Mouse (Mus musculus): Measurements from ENCODE around the gene Ap3s2. TPM values are rescaled to one million over a fixed set of nuclear protein-coding genes. Genes with fewer than 3 reads are reported as not detected.

Ap3s2 gene
- polyA plus RNA-seq (2015; fragmentation: Nextera tagmentation; extraction: Ambion mirVana), result 8.0 and 8.3 TPM in 2 replicates

- Histone ChIP-seq H3K4me1 (ENCODE audit: insufficient read depth) (peaks cover 11% of the 10 kb centered on the region; the same call in 1 of the 2 replicates), H3K36me3 (replicated peaks; ENCODE audit: insufficient read depth, low read length) (no peaks in the 10 kb centered on the region), H3K4me2 (ENCODE audit: low read depth, low read length) (peak within 1 kb of the TSS; percentile 84), H3K9me3 (ENCODE audit: low read length) (no peaks in the 10 kb centered on the region), H3K27me3 (ENCODE audit: insufficient read depth, low read length) (no peaks in the 10 kb centered on the region), H3K4me3 (ENCODE audit: low read depth, low read length) (peak within 1 kb of the TSS; percentile 96), H3K9ac (replicated peaks) (peak within 1 kb of the TSS; percentile 76), H3K27ac (ENCODE audit: low read depth) (peak within 1 kb of the TSS; percentile 52)
- no peak for TF ChIP-seq EP300 (IDR thresholded peaks at IDR 0.05; ENCODE audit: low read depth)
- WGBS (ENCODE audit: insufficient replicate concordance), result under 1% methylated on average over 34 of the region's 34 CpGs
- peak; percentile 90 for DNase-seq
- ATAC-seq, result peak; percentile 97
These were observed at the start of gene Ap3s2 for GRCm38 (mm10) chr7:79920344-79920983. Gene Ap3s2 (minus strand): TSS chr7:79920649.

GRCm38 (mm10) chr7:79968326-79968725, 47.9 kb upstream of the Ap3s2 start:
- no peak for ATAC-seq
- Histone ChIP-seq H3K36me3 (replicated peaks; ENCODE audit: insufficient read depth, low read length) (no peaks in the 10 kb centered on the region), H3K27ac (ENCODE audit: low read depth) (no peak overlapping the region), H3K27me3 (ENCODE audit: insufficient read depth, low read length) (no peaks in the 10 kb centered on the region), H3K4me1 (ENCODE audit: insufficient read depth) (no peaks in the 10 kb centered on the region), H3K4me3 (ENCODE audit: low read depth, low read length) (no peak overlapping the region), H3K9me3 (ENCODE audit: low read length) (no peaks in the 10 kb centered on the region), H3K4me2 (ENCODE audit: low read depth, low read length) (no peak overlapping the region), H3K9ac (replicated peaks) (no peak overlapping the region)
- no peak for TF ChIP-seq EP300 (IDR thresholded peaks at IDR 0.05; ENCODE audit: low read depth)
- TF ChIP-seq CTCF (IDR thresholded peaks at IDR 0.05; ENCODE audit: low read depth), result no peak
- 76% methylated on average over 6 of the region's 6 CpGs for WGBS (ENCODE audit: insufficient replicate concordance)
- DNase-seq, result no peak

GRCm38 (mm10) chr7:79961600-79961999, 41.2 kb upstream of the Ap3s2 start:
- no peak overlapping the region for H3K27ac ChIP-seq (ENCODE audit: low read depth)
- WGBS (ENCODE audit: insufficient replicate concordance), result 45% methylated on average over 1 of the region's 1 CpGs
- ATAC-seq, result no peak

GRCm38 (mm10) chr7:79956131-79956530, 35.7 kb upstream of the Ap3s2 start:
- Histone ChIP-seq H3K27ac (ENCODE audit: low read depth) (no peak overlapping the region), H3K4me3 (ENCODE audit: low read depth, low read length) (no peak overlapping the region), H3K4me2 (ENCODE audit: low read depth, low read length) (no peak overlapping the region), H3K36me3 (replicated peaks; ENCODE audit: insufficient read depth, low read length) (no peaks in the 10 kb centered on the region), H3K27me3 (ENCODE audit: insufficient read depth, low read length) (no peaks in the 10 kb centered on the region), H3K9ac (replicated peaks) (no peak overlapping the region), H3K9me3 (ENCODE audit: low read length) (no peaks in the 10 kb centered on the region), H3K4me1 (ENCODE audit: insufficient read depth) (no peaks in the 10 kb centered on the region)
- no peak for ATAC-seq
- DNase-seq, result no peak
- 82% methylated on average over 1 of the region's 1 CpGs for WGBS (ENCODE audit: insufficient replicate concordance)
- TF ChIP-seq EP300 (IDR thresholded peaks at IDR 0.05; ENCODE audit: low read depth) (no peak), CTCF (IDR thresholded peaks at IDR 0.05; ENCODE audit: low read depth) (no peak)

More at GRCm38 (mm10) chr7:79961600-79961999, 41.2 kb upstream of the Ap3s2 start:
- Histone ChIP-seq H3K27me3 (ENCODE audit: insufficient read depth, low read length) (no peaks in the 10 kb centered on the region), H3K4me1 (ENCODE audit: insufficient read depth) (no peaks in the 10 kb centered on the region), H3K36me3 (replicated peaks; ENCODE audit: insufficient read depth, low read length) (no peaks in the 10 kb centered on the region), H3K4me2 (ENCODE audit: low read depth, low read length) (no peak overlapping the region), H3K4me3 (ENCODE audit: low read depth, low read length) (no peak overlapping the region), H3K9ac (replicated peaks) (no peak overlapping the region), H3K9me3 (ENCODE audit: low read length) (no peaks in the 10 kb centered on the region)
- TF ChIP-seq EP300 (IDR thresholded peaks at IDR 0.05; ENCODE audit: low read depth) (no peak), CTCF (IDR thresholded peaks at IDR 0.05; ENCODE audit: low read depth) (0 out of 2 replicates have a peak, but pooled peaks have one; percentile 10)
- DNase-seq, result no peak

- Histone ChIP-seq H3K36me3 (replicated peaks; ENCODE audit: insufficient read depth, low read length) (no peaks in the 10 kb centered on the region), H3K4me3 (ENCODE audit: low read depth, low read length) (no peak overlapping the region), H3K4me1 (ENCODE audit: insufficient read depth) (no peaks in the 10 kb centered on the region), H3K9me3 (ENCODE audit: low read length) (no peaks in the 10 kb centered on the region), H3K4me2 (ENCODE audit: low read depth, low read length) (no peak overlapping the region), H3K27me3 (ENCODE audit: insufficient read depth, low read length) (no peaks in the 10 kb centered on the region), H3K9ac (replicated peaks) (no peak overlapping the region), H3K27ac (ENCODE audit: low read depth) (no peak overlapping the region)
- TF ChIP-seq CTCF (IDR thresholded peaks at IDR 0.05; ENCODE audit: low read depth) (no peak), EP300 (IDR thresholded peaks at IDR 0.05; ENCODE audit: low read depth) (no peak)
- ATAC-seq, result no peak
- DNase-seq, result no peak
- 100% methylated on average over 1 of the region's 1 CpGs for WGBS (ENCODE audit: insufficient replicate concordance)
These were observed 34.4 kb upstream of the Ap3s2 start for GRCm38 (mm10) chr7:79954890-79955289.

- Histone ChIP-seq H3K4me2 (ENCODE audit: low read depth, low read length) (no peak overlapping the region), H3K9ac (replicated peaks) (no peak overlapping the region), H3K36me3 (replicated peaks; ENCODE audit: insufficient read depth, low read length) (no peaks in the 10 kb centered on the region), H3K27me3 (ENCODE audit: insufficient read depth, low read length) (no peaks in the 10 kb centered on the region), H3K4me3 (ENCODE audit: low read depth, low read length) (no peak overlapping the region), H3K27ac (ENCODE audit: low read depth) (no peak overlapping the region), H3K4me1 (ENCODE audit: insufficient read depth) (no peaks in the 10 kb centered on the region), H3K9me3 (ENCODE audit: low read length) (no peaks in the 10 kb centered on the region)
- no peak for ATAC-seq
- TF ChIP-seq EP300 (IDR thresholded peaks at IDR 0.05; ENCODE audit: low read depth) (no peak), CTCF (IDR thresholded peaks at IDR 0.05; ENCODE audit: low read depth) (0 out of 2 replicates have a peak, but pooled peaks have one; percentile 14)
- WGBS (ENCODE audit: insufficient replicate concordance), result 74% methylated on average over 3 of the region's 3 CpGs
- DNase-seq, result no peak
These were observed 30.6 kb upstream of the Ap3s2 start for GRCm38 (mm10) chr7:79951038-79951437.
